Mouse (Mus musculus): ENCODE results near the gene Asb4.
A peak's percentile ranks its signal among the peaks of the same experiment; 100 is the strongest.

The Asb4 gene

DNA sequence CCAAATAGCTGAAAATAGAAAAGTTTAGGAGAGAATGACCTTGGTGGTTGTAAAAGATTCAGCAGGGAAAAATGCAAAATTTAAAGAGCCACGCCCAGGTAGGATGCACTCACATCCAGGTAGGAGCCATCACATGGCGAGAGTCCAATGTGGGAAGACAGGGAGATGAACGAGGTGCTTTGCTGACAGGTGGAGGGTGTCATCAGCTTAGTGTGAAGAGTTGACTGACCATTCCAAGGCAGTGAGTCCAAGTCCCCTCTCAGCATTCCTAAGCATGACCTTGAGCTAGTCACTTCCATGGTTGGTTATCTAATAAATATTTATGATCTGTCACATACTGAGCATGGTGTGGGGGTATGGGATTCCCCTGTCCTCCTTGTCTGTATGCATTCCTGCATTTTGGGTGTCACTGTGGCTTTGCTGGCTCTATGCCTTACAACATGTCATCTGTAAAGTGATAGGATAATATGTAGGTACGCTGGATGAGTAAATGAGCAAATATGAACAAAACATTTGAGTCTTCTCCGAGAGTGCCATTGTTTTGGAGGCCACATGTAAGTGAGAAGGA, 61.2 kb downstream of the Asb4 start:
- DNase-seq (ENCODE audit: low read depth, low spot score): no peak

DNA sequence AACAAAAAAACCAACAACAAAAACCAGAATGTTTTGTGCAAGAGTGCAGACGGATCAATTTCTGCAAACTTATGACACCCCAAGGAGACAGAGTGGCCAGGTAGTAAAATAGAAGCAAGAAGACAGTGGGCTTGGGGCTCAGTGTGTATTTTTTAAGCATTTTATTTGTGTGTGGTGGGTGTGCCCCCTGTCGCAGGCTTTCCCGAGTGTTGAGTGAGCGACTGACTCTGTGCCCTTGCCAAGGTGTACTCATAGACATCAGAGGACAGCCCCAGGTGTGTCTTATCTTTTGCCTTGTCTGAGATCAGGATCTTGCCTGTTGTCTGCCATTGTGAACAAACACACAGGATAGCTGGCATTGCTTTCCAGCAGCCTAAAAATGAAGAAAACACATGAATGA, 63.8 kb downstream of the Asb4 start:
- DNase-seq (ENCODE audit: low read depth, low spot score): no peak

DNA sequence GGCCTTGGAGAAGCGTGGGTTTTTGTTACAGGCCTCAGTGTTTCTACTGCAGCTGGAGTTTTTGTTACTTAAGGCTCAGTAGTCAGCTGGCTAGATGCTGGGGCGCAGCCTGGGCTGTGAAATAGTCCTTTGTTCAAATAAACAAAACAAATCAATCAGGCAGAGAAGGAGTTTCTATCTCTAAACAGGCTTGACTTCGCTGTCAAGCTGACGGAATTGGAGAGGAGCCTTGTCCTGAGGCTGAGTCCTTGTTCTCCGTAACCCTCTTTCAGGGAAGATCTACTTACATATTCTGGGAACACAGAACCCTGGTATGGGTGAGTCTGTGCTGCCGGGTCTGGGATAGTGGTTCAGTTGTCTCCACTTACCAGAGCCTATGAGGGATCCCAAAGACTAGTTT, 64.4 kb downstream of the Asb4 start:
- DNase-seq (ENCODE audit: low read depth, low spot score): no peak

DNA sequence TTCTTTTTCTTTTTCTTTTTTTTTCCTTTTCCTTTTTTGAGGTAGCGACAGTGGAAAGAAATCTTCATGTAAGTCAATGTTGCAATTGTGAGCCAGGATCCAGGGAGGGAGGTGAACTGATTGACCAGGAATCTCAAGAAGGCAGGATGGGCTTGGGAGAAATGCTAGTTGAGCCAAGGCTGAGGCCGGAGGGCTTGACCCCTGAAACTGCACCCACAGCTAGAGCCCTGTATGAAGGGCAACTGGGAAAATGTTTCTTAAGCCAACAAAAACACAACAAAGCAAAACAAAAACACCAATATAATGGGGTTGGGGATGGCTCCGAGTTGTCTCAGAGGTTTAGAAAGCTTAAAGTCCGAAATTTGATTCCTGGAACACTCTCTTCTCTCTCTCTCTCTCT, 65.2 kb downstream of the Asb4 start:
- DNase-seq (ENCODE audit: low read depth, low spot score): no peak

DNA sequence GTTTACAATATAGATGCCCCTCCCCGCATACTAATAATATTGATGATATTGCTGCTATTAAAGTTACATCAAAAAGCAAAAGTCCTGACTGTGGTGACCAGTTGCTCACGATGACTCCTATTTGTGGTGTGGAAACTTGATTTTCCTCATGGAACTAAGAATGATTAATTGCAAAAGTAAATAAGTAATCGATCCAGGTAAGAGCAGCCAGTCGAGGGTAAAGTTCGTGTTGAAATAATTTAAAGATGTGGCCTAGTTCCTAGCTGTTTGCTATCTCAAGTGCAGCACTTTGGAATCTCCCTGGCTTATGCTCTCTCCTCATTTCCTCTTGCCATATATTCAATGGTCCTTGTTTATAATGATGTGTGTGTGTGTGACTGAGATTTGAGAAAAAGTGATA, 66.7 kb downstream of the Asb4 start:
- DNase-seq (ENCODE audit: low read depth, low spot score): no peak

DNA sequence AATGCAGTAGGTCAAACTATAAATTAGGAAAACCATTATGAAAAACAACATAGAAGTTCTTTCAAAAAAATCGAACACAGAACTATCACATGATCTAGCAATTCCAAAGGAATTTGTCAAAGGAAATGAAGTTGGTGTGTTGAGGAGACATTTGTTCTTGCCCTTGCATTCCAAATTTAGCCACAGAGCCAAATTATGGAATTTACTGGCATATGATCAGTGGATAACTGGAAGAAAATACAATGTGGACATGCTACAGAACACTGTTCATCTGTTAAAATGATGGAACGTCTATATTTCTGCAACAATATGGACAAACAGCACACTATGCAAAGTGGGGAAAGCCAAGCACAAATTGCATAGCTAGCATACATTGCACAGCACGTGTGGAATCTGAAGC, 72.7 kb downstream of the Asb4 start:
- DNase-seq (ENCODE audit: low read depth, low spot score): no peak

DNA sequence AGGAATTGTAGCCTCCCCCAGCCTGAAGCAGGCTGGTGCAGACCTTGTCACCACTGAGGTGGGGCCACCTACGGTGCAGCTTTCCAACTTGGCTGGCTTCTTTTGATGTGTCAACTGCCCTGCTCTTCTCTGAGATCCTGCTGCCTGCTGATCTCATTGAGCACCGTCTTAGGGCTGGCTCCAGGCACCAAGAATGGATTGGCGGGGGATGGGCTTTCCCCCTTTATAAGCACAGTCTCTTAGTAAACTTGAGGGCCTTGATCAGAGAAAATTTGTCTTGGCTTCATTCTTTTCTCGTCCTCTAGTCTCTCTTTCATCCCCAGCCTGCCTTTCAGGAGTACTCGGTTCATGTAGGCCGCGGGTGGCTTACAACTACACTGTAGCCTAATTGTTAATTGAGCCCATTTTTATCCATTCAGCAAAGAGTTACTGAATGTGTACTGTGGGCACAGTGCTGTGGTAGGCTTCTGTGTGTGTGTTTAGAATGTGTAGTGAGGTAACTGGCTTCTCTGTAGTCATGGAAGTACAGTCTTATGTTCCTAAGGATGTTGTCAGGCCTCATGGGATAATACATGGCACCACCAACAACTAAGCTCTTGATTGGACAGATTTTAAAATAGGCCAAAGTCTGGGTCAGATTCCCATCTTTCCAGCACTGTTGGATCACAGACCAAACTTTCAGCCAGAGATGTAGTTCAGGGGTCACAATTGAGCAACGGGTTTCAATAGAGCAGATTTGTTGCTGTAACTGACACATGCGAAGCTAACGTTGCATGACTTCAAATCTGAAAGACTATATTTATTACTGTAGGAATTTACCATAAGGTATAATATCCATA, 87.5 kb downstream of the Asb4 start:
- DNase-seq (ENCODE audit: low read depth, low spot score): no peak

DNA sequence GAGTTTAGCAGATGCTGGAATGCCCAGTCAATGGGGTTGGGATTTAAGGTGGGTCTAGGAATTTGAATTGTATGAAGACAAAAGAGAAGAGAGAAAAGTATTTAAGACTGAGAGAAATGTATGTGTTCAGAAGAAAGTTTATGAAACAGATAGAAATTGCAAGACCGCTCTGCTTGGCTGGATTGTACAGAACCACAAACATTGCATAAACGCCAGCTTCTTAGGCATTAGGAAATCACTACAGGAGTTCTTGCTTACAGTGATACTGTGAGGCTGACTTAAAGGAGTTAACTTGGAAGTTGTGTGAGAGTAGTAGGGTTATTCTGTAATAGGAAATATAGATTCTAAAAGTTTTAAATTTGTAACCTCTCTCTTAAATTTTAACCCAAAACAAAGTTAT, 89.5 kb downstream of the Asb4 start:
- no peak for DNase-seq (ENCODE audit: low read depth, low spot score)

DNA sequence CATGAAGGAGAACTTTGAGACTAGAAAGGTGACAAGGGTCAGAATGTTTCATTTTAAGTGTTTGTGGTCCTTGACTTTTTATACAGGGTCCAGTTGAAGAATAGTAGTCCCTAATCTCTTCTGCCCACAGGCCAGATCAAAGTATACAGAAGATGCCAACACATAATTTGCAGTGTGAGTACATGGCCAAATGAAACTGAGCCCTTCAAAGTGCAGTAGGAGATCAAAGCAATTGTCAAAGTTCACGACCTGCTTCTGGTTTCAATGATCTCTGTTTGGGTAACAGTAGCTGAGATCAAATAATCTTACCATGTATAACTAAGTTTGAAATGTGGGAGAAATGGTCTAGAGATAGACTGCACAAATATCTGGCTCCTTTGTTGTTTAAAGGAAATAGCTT, 90.8 kb downstream of the Asb4 start:
- no peak for DNase-seq (ENCODE audit: low read depth, low spot score)

DNA sequence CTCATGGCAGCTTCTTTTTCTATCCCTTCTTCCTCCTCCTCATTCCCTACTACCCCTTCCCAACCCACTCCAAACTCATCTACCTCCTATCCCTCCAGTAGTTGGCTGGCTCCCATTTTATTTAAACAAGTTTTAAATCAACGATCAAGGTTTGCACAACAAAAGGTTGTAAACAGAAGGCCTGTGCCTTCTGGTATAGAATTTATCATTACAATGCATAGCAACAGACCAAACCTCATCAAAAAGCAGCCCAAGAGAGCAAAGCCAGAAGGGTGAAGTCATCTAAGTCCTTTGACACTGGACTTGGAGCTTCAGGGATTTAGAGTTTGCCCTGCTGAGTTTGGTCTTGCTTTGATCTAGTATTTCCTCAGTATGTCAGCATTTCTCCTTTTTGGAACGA, 97.9 kb downstream of the Asb4 start:
- no peak for DNase-seq (ENCODE audit: low read depth, low spot score)

DNA sequence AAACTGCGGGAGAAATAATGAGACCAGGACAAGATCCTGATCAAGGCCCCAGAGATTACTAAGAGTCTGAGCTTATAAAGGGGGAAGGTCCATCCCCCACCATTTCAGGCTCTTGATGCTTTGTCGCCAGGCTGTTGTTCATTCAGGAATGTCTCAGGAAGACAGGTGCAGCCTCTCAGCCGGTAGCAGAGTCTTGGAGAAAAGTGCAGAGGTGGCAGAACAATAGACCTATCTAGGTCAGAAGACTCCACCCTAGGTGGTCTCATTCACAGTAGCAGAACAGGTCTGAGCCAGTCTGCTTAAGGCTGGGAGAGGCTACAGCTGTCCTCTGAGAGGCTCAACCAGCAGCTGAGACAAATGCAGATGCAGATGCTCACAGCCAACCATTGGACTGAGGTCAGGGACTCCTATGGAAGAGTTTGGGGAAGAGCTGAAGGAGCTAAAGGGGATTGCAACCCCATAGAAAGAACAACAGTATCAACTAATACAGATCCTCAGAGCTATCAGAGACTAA, 99.1 kb downstream of the Asb4 start:
- DNase-seq (ENCODE audit: low read depth, low spot score): peak; percentile 52

Data from WW6 (cell line).